Comparison of ENCODE assay signal across 14 mouse cellular contexts in the genomic region with DNA sequence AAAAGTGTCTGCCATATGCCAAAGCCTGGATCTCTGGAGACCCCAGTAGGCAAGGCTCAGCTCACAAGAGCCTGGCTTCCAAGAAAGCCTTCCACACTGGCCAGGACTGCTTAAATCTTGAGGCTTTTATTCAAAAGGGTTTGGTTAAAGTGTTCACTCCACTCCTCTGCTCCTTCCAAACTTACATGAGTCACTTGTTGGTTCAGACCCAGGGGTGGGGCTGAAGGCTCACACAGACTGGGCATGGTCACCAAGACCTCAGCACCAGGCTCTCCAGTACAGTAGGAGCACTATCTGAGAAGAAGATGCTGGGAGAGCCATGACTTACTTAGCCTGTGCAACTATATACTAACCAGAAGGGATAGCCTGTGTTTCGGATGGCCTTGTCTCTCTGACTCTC. TPM values are rescaled to one million over a fixed set of nuclear protein-coding genes. Genes with fewer than 3 reads are reported as not detected.
DNase-seq lines count a peak whose midpoint lies in the region; ATAC-seq and TF ChIP-seq lines count a peak whose summit lies in the region.
"Had no signal": no experiment of that assay in that cellular context is flagged by ENCODE, and none has a peak within 500 bp of the region (broad histone marks: within the 10 kb centered on the region; RNA-seq: fewer than 3 reads in every experiment).

No protein-coding gene starts in this region.

- H3K4me2 ChIP-seq in hindbrain, embryonic 13.5 days: no peak overlapping the region
- no peak overlapping the region for H3K4me2 ChIP-seq in stomach, postnatal 0 days (replicated peaks; ENCODE audit: low read depth)
- H3K4me2 ChIP-seq: hindbrain, embryonic 15.5 days; neural tube, embryonic 13.5 days had no signal

- no peaks in the 10 kb centered on the region for H3K27me3 ChIP-seq in hindbrain, embryonic 10.5 days (ENCODE audit: insufficient read depth, poor library complexity, severe bottlenecking)
- no peaks in the 10 kb centered on the region for H3K27me3 ChIP-seq in hindbrain, embryonic 13.5 days
- H3K27me3 ChIP-seq in heart, embryonic 10.5 days (ENCODE audit: insufficient read depth, poor library complexity, severe bottlenecking): no peaks in the 10 kb centered on the region
- no peaks in the 10 kb centered on the region for H3K27me3 ChIP-seq in stomach, postnatal 0 days (ENCODE audit: control insufficient read depth, insufficient read depth, low read length)
- H3K27me3 ChIP-seq: hindbrain, embryonic 15.5 days; neural tube, embryonic 13.5 days had no signal

- peak overlapping the region; percentile 62 for H3K27ac ChIP-seq in hindbrain, embryonic 10.5 days
- no peak overlapping the region for H3K27ac ChIP-seq in hindbrain, embryonic 13.5 days
- peak overlapping the region; percentile 78 for H3K27ac ChIP-seq in heart, embryonic 10.5 days
- no peak overlapping the region for H3K27ac ChIP-seq in stomach, postnatal 0 days (replicated peaks)
- H3K27ac ChIP-seq: heart, adult 2 months; hindbrain, embryonic 15.5 days; liver, embryonic 14.5 days; neural tube, embryonic 13.5 days had no signal

- H3K4me1 ChIP-seq in hindbrain, embryonic 10.5 days (replicated peaks): peaks cover 45% of the 10 kb centered on the region
- H3K4me1 ChIP-seq in hindbrain, embryonic 13.5 days (replicated peaks): peaks cover 5% of the 10 kb centered on the region; the same call in 1 of the 2 replicates
- H3K4me1 ChIP-seq in heart, embryonic 10.5 days: peaks cover 59% of the 10 kb centered on the region
- peaks cover 7% of the 10 kb centered on the region; the same call in 1 of the 2 replicates for H3K4me1 ChIP-seq in stomach, postnatal 0 days (replicated peaks; ENCODE audit: control insufficient read depth, insufficient read depth)
- H3K4me1 ChIP-seq: hindbrain, embryonic 15.5 days had no signal

- no peaks in the 10 kb centered on the region for H3K36me3 ChIP-seq in hindbrain, embryonic 10.5 days
- no peaks in the 10 kb centered on the region for H3K36me3 ChIP-seq in hindbrain, embryonic 13.5 days
- H3K36me3 ChIP-seq in heart, embryonic 10.5 days: no peaks in the 10 kb centered on the region
- H3K36me3 ChIP-seq in stomach, postnatal 0 days (ENCODE audit: control insufficient read depth, insufficient read depth, low read length): no peaks in the 10 kb centered on the region
- H3K36me3 ChIP-seq: hindbrain, embryonic 15.5 days; neural tube, embryonic 13.5 days had no signal

- DNase-seq in hindbrain, embryonic 10.5 days (ENCODE audit: low spot score): no peak
- DNase-seq in urinary bladder, postnatal 14 days (ENCODE audit: low spot score): peak; percentile 58
- no peak for DNase-seq in urinary bladder, postnatal 10 days (ENCODE audit: low spot score)
- no peak for DNase-seq in heart, embryonic 10.5 days (ENCODE audit: low spot score)
- peak; percentile 43 for DNase-seq in stomach, postnatal 0 days (ENCODE audit: low spot score)
- DNase-seq in layer of hippocampus, adult 18-20 months (ENCODE audit: low spot score in 2 of 2): no peak
- DNase-seq: kidney, adult 11 months; kidney, postnatal 14 days; layer of hippocampus, postnatal 36 days had no signal

- no peaks in the 10 kb centered on the region for H3K9me3 ChIP-seq in hindbrain, embryonic 10.5 days
- 0 out of 2 replicates have a peak, but pooled peaks cover 3% of the 10 kb centered on the region for H3K9me3 ChIP-seq in hindbrain, embryonic 13.5 days
- no peaks in the 10 kb centered on the region for H3K9me3 ChIP-seq in heart, embryonic 10.5 days
- no peaks in the 10 kb centered on the region for H3K9me3 ChIP-seq in stomach, postnatal 0 days (ENCODE audit: control insufficient read depth, low read length)
- H3K9me3 ChIP-seq: hindbrain, embryonic 15.5 days had no signal

- TF ChIP-seq CTCF in stomach, postnatal 0 days (IDR thresholded peaks at IDR 0.05; ENCODE audit: low read depth): no peak

- H3K9ac ChIP-seq in hindbrain, embryonic 13.5 days: no peak overlapping the region
- H3K9ac ChIP-seq in stomach, postnatal 0 days (ENCODE audit: low read length): no peak overlapping the region
- H3K9ac ChIP-seq: hindbrain, embryonic 15.5 days; liver, embryonic 14.5 days; neural tube, embryonic 13.5 days had no signal

- no peak for TF ChIP-seq EP300 in stomach, postnatal 0 days (optimal IDR thresholded peaks at IDR 0.05)

- no peak overlapping the region for H3K4me3 ChIP-seq in hindbrain, embryonic 10.5 days
- no peak overlapping the region for H3K4me3 ChIP-seq in hindbrain, embryonic 13.5 days
- H3K4me3 ChIP-seq in heart, embryonic 10.5 days: no peak overlapping the region
- no peak overlapping the region for H3K4me3 ChIP-seq in stomach, postnatal 0 days (ENCODE audit: low read depth, low read length)
- H3K4me3 ChIP-seq: heart, adult 2 months; hindbrain, embryonic 15.5 days; neural tube, embryonic 13.5 days had no signal

- ATAC-seq in hindbrain, embryonic 13.5 days (ENCODE audit: low FRiP score): no peak
- peak; percentile 53 for ATAC-seq in stomach, postnatal 0 days (ENCODE audit: low FRiP score, low TSS enrichment)

- WGBS in hindbrain, embryonic 10.5 days: 100% methylated on average over 1 of the region's 1 CpGs
- WGBS in hindbrain, embryonic 13.5 days: 96% methylated on average over 1 of the region's 1 CpGs
- 85% methylated on average over 1 of the region's 1 CpGs for WGBS in heart, embryonic 10.5 days
- 88% methylated on average over 1 of the region's 1 CpGs for WGBS in stomach, postnatal 0 days

RNA-seq across cellular contexts. Expression of a gene that starts 27.5 kb away (rescaled TPM):
- polyA plus RNA-seq in hindbrain, embryonic 10.5 days (2016; fragmentation: Nextera tagmentation; extraction: Ambion mirVana): 17.9 and 20.4 TPM in 2 replicates
- polyA plus RNA-seq in hindbrain, embryonic 13.5 days (2015; fragmentation: Nextera tagmentation; extraction: Ambion mirVana): 18.3 and 19.6 TPM in 2 replicates
- polyA plus RNA-seq in heart, embryonic 10.5 days (2016; fragmentation: Nextera tagmentation; extraction: Ambion mirVana): 30.6 and 33.1 TPM in 2 replicates
- polyA plus RNA-seq in stomach, postnatal 0 days (2015; fragmentation: Nextera tagmentation; extraction: Ambion mirVana): 18.2 and 20.3 TPM in 2 replicates
- 10 to 100 TPM; 14.0 to 14.4 TPM for total RNA-seq in layer of hippocampus, adult 18-20 months (2021)

Comparison
In these comparisons a context has a peak if more than half of its experiments do, and no peak if none do; other contexts are left out.
1. DNase-seq: peak in urinary bladder, postnatal 14 days (single experiment) and stomach, postnatal 0 days (single experiment); none in hindbrain, embryonic 10.5 days (single experiment), urinary bladder, postnatal 10 days (single experiment), heart, embryonic 10.5 days (single experiment) and layer of hippocampus, adult 18-20 months (0 of 2).
2. H3K27ac ChIP-seq: peak in hindbrain, embryonic 10.5 days (single experiment) and heart, embryonic 10.5 days (single experiment); none in hindbrain, embryonic 13.5 days (single experiment) and stomach, postnatal 0 days (single experiment).